Mouse (Mus musculus) lung, postnatal 14 days (tissue): ENCODE results near the gene Timp3.

Experiments used
- DNase-seq: peaks from one replicate; pipeline ENCODE4 v3.0.0; 2021

Timp3 gene

GRCm38 (mm10) chr10:86358307-86358975 lies 58.3 kb downstream of the Timp3 start:
- no peak for DNase-seq

- DNase-seq, result no peak
These were observed 59.0 kb downstream of the Timp3 start for GRCm38 (mm10) chr10:86359208-86359607.

GRCm38 (mm10) chr10:86359699-86360098 lies 59.5 kb downstream of the Timp3 start:
- no peak for DNase-seq

GRCm38 (mm10) chr10:86363669-86364309 lies 63.6 kb downstream of the Timp3 start:
- no peak for DNase-seq

- DNase-seq, result peak; percentile 53
These were observed 65.5 kb downstream of the Timp3 start for GRCm38 (mm10) chr10:86365632-86366092.

- DNase-seq, result no peak
These were observed 67.2 kb downstream of the Timp3 start for GRCm38 (mm10) chr10:86367346-86367745.

GRCm38 (mm10) chr10:86368811-86369210 lies 68.6 kb downstream of the Timp3 start:
- DNase-seq, result peak; percentile 56

GRCm38 (mm10) chr10:86369346-86369745 lies 69.2 kb downstream of the Timp3 start:
- DNase-seq, result no peak

- DNase-seq, result no peak
These were observed 71.4 kb downstream of the Timp3 start for GRCm38 (mm10) chr10:86371561-86371960.

- DNase-seq, result no peak
These were observed 73.9 kb downstream of the Timp3 start for GRCm38 (mm10) chr10:86374061-86374460.

- DNase-seq, result peak; percentile 50
These were observed 75.7 kb downstream of the Timp3 start for GRCm38 (mm10) chr10:86375903-86376302.

- no peak for DNase-seq
These were observed 76.4 kb downstream of the Timp3 start for GRCm38 (mm10) chr10:86376392-86377185.

- DNase-seq, result peak; percentile 31
These were observed 78.6 kb downstream of the Timp3 start for GRCm38 (mm10) chr10:86378803-86379202.

- DNase-seq, result no peak
These were observed 80.5 kb downstream of the Timp3 start for GRCm38 (mm10) chr10:86380626-86381025.

GRCm38 (mm10) chr10:86381150-86381921 lies 81.2 kb downstream of the Timp3 start:
- no peak for DNase-seq

GRCm38 (mm10) chr10:86381922-86382260 lies 81.7 kb downstream of the Timp3 start:
- DNase-seq, result no peak

- no peak for DNase-seq
These were observed 84.5 kb downstream of the Timp3 start for GRCm38 (mm10) chr10:86384655-86385054.

GRCm38 (mm10) chr10:86385656-86386055 lies 85.5 kb downstream of the Timp3 start:
- DNase-seq, result no peak

GRCm38 (mm10) chr10:86386232-86386631 lies 86.1 kb downstream of the Timp3 start:
- DNase-seq, result no peak

GRCm38 (mm10) chr10:86387821-86388440 lies 87.8 kb downstream of the Timp3 start:
- no peak for DNase-seq

- DNase-seq, result no peak
These were observed 88.6 kb downstream of the Timp3 start for GRCm38 (mm10) chr10:86388803-86389202.

GRCm38 (mm10) chr10:86389357-86389756 lies 89.2 kb downstream of the Timp3 start:
- DNase-seq, result no peak

- DNase-seq, result peak; percentile 21
These were observed 89.7 kb downstream of the Timp3 start for GRCm38 (mm10) chr10:86389913-86390312.
